Comparison of ENCODE assay signal across 20 mouse cellular contexts in the genomic region with DNA sequence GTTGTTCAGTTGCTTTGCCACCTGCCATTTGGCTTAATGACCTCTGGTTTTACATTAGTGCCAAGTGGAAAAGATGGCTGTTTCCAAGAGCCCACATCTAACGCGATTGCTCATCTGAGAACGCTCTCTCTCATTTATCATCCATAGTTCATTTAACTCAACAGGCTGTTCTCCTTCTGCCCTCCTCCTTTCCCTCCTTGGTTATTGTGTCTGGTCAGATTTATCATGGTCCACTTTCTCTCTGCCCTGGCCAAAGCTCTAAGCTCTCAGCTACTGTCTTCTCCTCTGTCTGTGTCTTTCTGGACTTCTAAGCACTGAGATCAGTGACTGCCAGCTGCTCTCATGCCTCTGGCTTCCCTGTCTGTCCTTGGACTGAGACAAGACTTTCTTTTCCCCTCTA. TPM values are rescaled to one million over a fixed set of nuclear protein-coding genes. Genes with fewer than 3 reads are reported as not detected.
DNase-seq lines count a peak whose midpoint lies in the region; ATAC-seq and TF ChIP-seq lines count a peak whose summit lies in the region.
"Had no signal": no experiment of that assay in that cellular context is flagged by ENCODE, and none has a peak within 500 bp of the region (broad histone marks: within the 10 kb centered on the region; RNA-seq: fewer than 3 reads in every experiment).

No protein-coding gene starts in this region.

- H3K27me3 ChIP-seq in kidney, postnatal 0 days (ENCODE audit: insufficient read depth, low read length), result no peaks in the 10 kb centered on the region
- H3K27me3 ChIP-seq in kidney, adult 2 months (replicated peaks; ENCODE audit: control insufficient read depth, insufficient read depth, low read length), result no peaks in the 10 kb centered on the region
- H3K27me3 ChIP-seq in hindbrain, embryonic 11.5 days (ENCODE audit: control insufficient read depth, insufficient read depth, low read length), result no peaks in the 10 kb centered on the region
- no peaks in the 10 kb centered on the region for H3K27me3 ChIP-seq in neural tube, embryonic 15.5 days (replicated peaks)
- H3K27me3 ChIP-seq in lung, postnatal 0 days (replicated peaks; ENCODE audit: insufficient read depth, low read length), result no peaks in the 10 kb centered on the region
- H3K27me3 ChIP-seq: limb, embryonic 15.5 days; neural tube, embryonic 12.5 days had no signal

- H3K4me2 ChIP-seq in kidney, postnatal 0 days (ENCODE audit: low read length), result no peak overlapping the region
- H3K4me2 ChIP-seq in hindbrain, embryonic 11.5 days (replicated peaks; ENCODE audit: low read depth, low read length), result no peak overlapping the region
- no peak overlapping the region for H3K4me2 ChIP-seq in neural tube, embryonic 15.5 days
- H3K4me2 ChIP-seq in lung, postnatal 0 days (replicated peaks; ENCODE audit: low read depth, low read length), result no peak overlapping the region
- H3K4me2 ChIP-seq: limb, embryonic 15.5 days; neural tube, embryonic 12.5 days had no signal

- TF ChIP-seq CTCF in kidney, postnatal 0 days (IDR thresholded peaks at IDR 0.05; ENCODE audit: low read depth), result no peak
- no peak for TF ChIP-seq CTCF in kidney, adult 2 months (conservative IDR thresholded peaks at IDR 0.05; ENCODE audit: insufficient read depth, insufficient read length, low read depth, low read length)
- TF ChIP-seq CTCF in lung, postnatal 0 days (IDR thresholded peaks at IDR 0.05), result no peak

- no peak for ATAC-seq in kidney, postnatal 0 days (replicated peaks; ENCODE audit: low FRiP score, low read depth)
- no peak for ATAC-seq in hindbrain, embryonic 11.5 days (ENCODE audit: low FRiP score)
- no peak for ATAC-seq in neural tube, embryonic 15.5 days (ENCODE audit: low FRiP score)
- no peak for ATAC-seq in lung, postnatal 0 days
- ATAC-seq: inflammation-experienced regulatory T-cells, adult 6 months had no signal

- no peak overlapping the region for H3K4me3 ChIP-seq in kidney, postnatal 0 days (replicated peaks; ENCODE audit: low read depth, low read length)
- no peak overlapping the region for H3K4me3 ChIP-seq in kidney, adult 2 months (ENCODE audit: insufficient read depth, low read depth, low read length)
- no peak overlapping the region for H3K4me3 ChIP-seq in hindbrain, embryonic 11.5 days (ENCODE audit: low read depth, low read length)
- no peak overlapping the region for H3K4me3 ChIP-seq in neural tube, embryonic 15.5 days (replicated peaks)
- H3K4me3 ChIP-seq in lung, postnatal 0 days (ENCODE audit: low read depth, low read length), result no peak overlapping the region
- H3K4me3 ChIP-seq: left cerebral cortex, adult 2 months; limb, embryonic 15.5 days; neural tube, embryonic 12.5 days had no signal

- no peak for TF ChIP-seq EP300 in lung, postnatal 0 days (IDR thresholded peaks at IDR 0.05)

- no peak for TF ChIP-seq POLR2A in kidney, adult 2 months (IDR thresholded peaks at IDR 0.05; ENCODE audit: low read depth, low read length)

- H3K27ac ChIP-seq in kidney, postnatal 0 days, result no peak overlapping the region
- H3K27ac ChIP-seq in kidney, adult 2 months (ENCODE audit: insufficient read depth, low read depth, low read length), result no peak overlapping the region
- H3K27ac ChIP-seq in hindbrain, embryonic 11.5 days (ENCODE audit: low read depth, low read length), result peak overlapping the region; percentile 36; the same call in 1 of the 2 replicates
- H3K27ac ChIP-seq in neural tube, embryonic 15.5 days (replicated peaks), result 0 out of 2 replicates have a peak overlapping the region, but pooled peaks have one; percentile 18
- H3K27ac ChIP-seq in lung, postnatal 0 days (ENCODE audit: low read length), result no peak overlapping the region
- H3K27ac ChIP-seq: left cerebral cortex, adult 2 months; limb, embryonic 15.5 days; neural tube, embryonic 12.5 days had no signal

- WGBS in kidney, postnatal 0 days, result 24% methylated on average over 3 of the region's 3 CpGs
- WGBS in kidney, adult 2 months, result 37% methylated on average over 3 of the region's 3 CpGs
- WGBS in hindbrain, embryonic 11.5 days, result 56% methylated on average over 3 of the region's 3 CpGs
- 26% methylated on average over 3 of the region's 3 CpGs for WGBS in neural tube, embryonic 15.5 days
- 67% methylated on average over 3 of the region's 3 CpGs for WGBS in lung, postnatal 0 days

- no peaks in the 10 kb centered on the region for H3K4me1 ChIP-seq in kidney, postnatal 0 days (replicated peaks; ENCODE audit: insufficient read depth, low read length)
- no peaks in the 10 kb centered on the region for H3K4me1 ChIP-seq in kidney, adult 2 months (ENCODE audit: control insufficient read depth, insufficient read depth, low read length)
- H3K4me1 ChIP-seq in hindbrain, embryonic 11.5 days (replicated peaks; ENCODE audit: control insufficient read depth, insufficient read depth, low read length), result peaks cover 8% of the 10 kb centered on the region; the same call in 1 of the 2 replicates
- peaks cover 38% of the 10 kb centered on the region for H3K4me1 ChIP-seq in neural tube, embryonic 15.5 days
- H3K4me1 ChIP-seq in lung, postnatal 0 days (ENCODE audit: insufficient read depth, low read depth, low read length), result no peaks in the 10 kb centered on the region

- DNase-seq in cerebellum, adult 9-11 months, result peak; percentile 33
- no peak for DNase-seq in cerebellum, postnatal 4 days (ENCODE audit: low spot score in 2 of 2)
- peak; percentile 56 for DNase-seq in kidney, postnatal 0 days (ENCODE audit: low spot score)
- DNase-seq in kidney, adult 2 months, result no peak
- no peak for DNase-seq in hindbrain, embryonic 11.5 days (ENCODE audit: low spot score)
- DNase-seq in adrenal gland, postnatal 4 days (ENCODE audit: low spot score in 2 of 2), result no peak
- DNase-seq in lung, postnatal 0 days (ENCODE audit: low spot score), result no peak
- DNase-seq: adrenal gland, postnatal 14 days; cerebellum, postnatal 36 days; gastrocnemius, postnatal 10 days; heart, postnatal 10 days; kidney, postnatal 10 days; thymus, adult 2 months had no signal

- H3K9me3 ChIP-seq in kidney, postnatal 0 days (replicated peaks; ENCODE audit: low read length), result no peaks in the 10 kb centered on the region
- no peaks in the 10 kb centered on the region for H3K9me3 ChIP-seq in hindbrain, embryonic 11.5 days (ENCODE audit: control insufficient read depth, low read length)
- H3K9me3 ChIP-seq in neural tube, embryonic 15.5 days (replicated peaks), result no peaks in the 10 kb centered on the region
- H3K9me3 ChIP-seq in lung, postnatal 0 days (ENCODE audit: low read length), result no peaks in the 10 kb centered on the region
- H3K9me3 ChIP-seq: limb, embryonic 15.5 days; neural tube, embryonic 12.5 days had no signal

- H3K36me3 ChIP-seq in kidney, postnatal 0 days (ENCODE audit: insufficient read depth, low read length), result no peaks in the 10 kb centered on the region
- no peaks in the 10 kb centered on the region for H3K36me3 ChIP-seq in kidney, adult 2 months (ENCODE audit: control insufficient read depth, insufficient read depth, low read length)
- H3K36me3 ChIP-seq in hindbrain, embryonic 11.5 days (ENCODE audit: control insufficient read depth, insufficient read depth, low read length), result no peaks in the 10 kb centered on the region
- H3K36me3 ChIP-seq in neural tube, embryonic 15.5 days, result no peaks in the 10 kb centered on the region
- no peaks in the 10 kb centered on the region for H3K36me3 ChIP-seq in lung, postnatal 0 days (ENCODE audit: insufficient read depth, low read length)
- H3K36me3 ChIP-seq: limb, embryonic 15.5 days; neural tube, embryonic 12.5 days had no signal

- no peak overlapping the region for H3K9ac ChIP-seq in kidney, postnatal 0 days (ENCODE audit: low read depth, low read length)
- H3K9ac ChIP-seq in hindbrain, embryonic 11.5 days (ENCODE audit: low read depth, low read length), result no peak overlapping the region
- no peak overlapping the region for H3K9ac ChIP-seq in neural tube, embryonic 15.5 days (replicated peaks)
- H3K9ac ChIP-seq in lung, postnatal 0 days (replicated peaks; ENCODE audit: low read depth), result no peak overlapping the region
- H3K9ac ChIP-seq: limb, embryonic 15.5 days; neural tube, embryonic 12.5 days had no signal

RNA-seq across cellular contexts. Expression of a gene that starts 35.8 kb away (rescaled TPM):
- polyA plus RNA-seq in kidney, postnatal 0 days (2015; fragmentation: Nextera tagmentation; extraction: Ambion mirVana), result 1.1 and 2.4 TPM in 2 replicates
- 0.39 and 0.48 TPM in 2 replicates for polyA plus RNA-seq in kidney, adult 2 months (2012; rRNA removed)
- polyA plus RNA-seq in hindbrain, embryonic 11.5 days (2014; fragmentation: Nextera tagmentation; extraction: Ambion mirVana), result 9.9 and 10.4 TPM in 2 replicates
- polyA plus RNA-seq in neural tube, embryonic 15.5 days (2015; fragmentation: Nextera tagmentation; extraction: Ambion mirVana), result 24.1 and 30.2 TPM in 2 replicates
- total RNA-seq in adrenal gland, postnatal 4 days (2021), result under 1 TPM; 0.59 to 0.64 TPM
- 0.37 and 0.63 TPM in 2 replicates for polyA plus RNA-seq in lung, postnatal 0 days (2015; fragmentation: Nextera tagmentation; extraction: Ambion mirVana)
- total RNA-seq: megakaryocyte-erythroid progenitor cell, adult 5-6 weeks had no signal
- polyA plus RNA-seq: inflammation-experienced regulatory T-cells, adult 6 months; liver, embryonic 16.5 days had no signal

Comparison
In these comparisons a context has a peak if more than half of its experiments do, and no peak if none do; other contexts are left out.
1. DNase-seq: peak in cerebellum, adult 9-11 months (single experiment) and kidney, postnatal 0 days (single experiment); none in cerebellum, postnatal 4 days (0 of 2), kidney, adult 2 months (single experiment), hindbrain, embryonic 11.5 days (single experiment), adrenal gland, postnatal 4 days (0 of 2) and lung, postnatal 0 days (single experiment).
2. H3K27ac ChIP-seq: peak in hindbrain, embryonic 11.5 days (single experiment) and neural tube, embryonic 15.5 days (single experiment); none in kidney, postnatal 0 days (single experiment), kidney, adult 2 months (single experiment) and lung, postnatal 0 days (single experiment).